Mouse (Mus musculus) forebrain, embryonic 13.5 days (tissue): ENCODE measurements around the gene Actl9. TPM values are rescaled to one million over a fixed set of nuclear protein-coding genes. Genes with fewer than 3 reads are reported as not detected.
A peak's percentile ranks its signal among the peaks of the same experiment; 100 is the strongest.

ENCODE experiments used
- ATAC-seq: fragments of 200-750 bp; cut with Nextera tagmentation; 2 replicates; pipeline ENCODE4 v1.8.0; 2017
- H3K27ac ChIP-seq: fragments of 300-500 bp; sonication (generic); 2 replicates; pipeline ENCODE4 v1.5.1; 2015; ENCODE audit warnings: inconsistent platforms, mild to moderate bottlenecking, moderate library complexity
- H3K27me3 ChIP-seq: fragments of 300-500 bp; sonication (generic); 2 replicates; pipeline ENCODE4 v1.6.1; 2015; ENCODE audit warnings: mild to moderate bottlenecking, inconsistent platforms
- H3K36me3 ChIP-seq: fragments of 300-500 bp; sonication (generic); 2 replicates; pipeline ENCODE4 v1.6.1; 2015; ENCODE audit warnings: mild to moderate bottlenecking, inconsistent platforms; ENCODE audit not compliant: poor library complexity, severe bottlenecking
- H3K4me1 ChIP-seq: fragments of 300-500 bp; sonication (generic); 2 replicates; pipeline ENCODE4 v1.6.1; 2015; ENCODE audit warnings: inconsistent platforms
- H3K4me2 ChIP-seq: fragments of 300-500 bp; sonication (generic); 2 replicates; pipeline ENCODE4 v1.6.1; 2015; ENCODE audit warnings: inconsistent platforms, mild to moderate bottlenecking, moderate library complexity
- H3K4me3 ChIP-seq: fragments of 300-500 bp; sonication (generic); 2 replicates; pipeline ENCODE4 v1.5.1; 2015; ENCODE audit warnings: mild to moderate bottlenecking, inconsistent platforms
- H3K9ac ChIP-seq: fragments of 300-500 bp; sonication (generic); 2 replicates; pipeline ENCODE4 v1.6.1; 2015; ENCODE audit warnings: mild to moderate bottlenecking, inconsistent platforms
- H3K9me3 ChIP-seq: fragments of 300-500 bp; sonication (generic); replicated peaks from 2 replicates; pipeline ENCODE4 v1.6.1; 2016; ENCODE audit warnings: inconsistent platforms
- WGBS: fragments of 180-500 bp; shearing (Covaris S2); methylation state at CpG from one replicate; pipeline ENCODE4 v1.1.7; 2015; 5-methylcytosine and 5-hydroxymethylcytosine counted together
- polyA plus RNA-seq: library from polyadenylated mRNA; unstranded; fragments of >200 nt; fragmentation: Nextera tagmentation; extraction: Ambion mirVana; gene quantifications from 2 replicates; pipeline ENCODE4 v1.2.1, GENCODE M21; 2015

Actl9 gene
- not detected in 2 replicates for polyA plus RNA-seq

DNA sequence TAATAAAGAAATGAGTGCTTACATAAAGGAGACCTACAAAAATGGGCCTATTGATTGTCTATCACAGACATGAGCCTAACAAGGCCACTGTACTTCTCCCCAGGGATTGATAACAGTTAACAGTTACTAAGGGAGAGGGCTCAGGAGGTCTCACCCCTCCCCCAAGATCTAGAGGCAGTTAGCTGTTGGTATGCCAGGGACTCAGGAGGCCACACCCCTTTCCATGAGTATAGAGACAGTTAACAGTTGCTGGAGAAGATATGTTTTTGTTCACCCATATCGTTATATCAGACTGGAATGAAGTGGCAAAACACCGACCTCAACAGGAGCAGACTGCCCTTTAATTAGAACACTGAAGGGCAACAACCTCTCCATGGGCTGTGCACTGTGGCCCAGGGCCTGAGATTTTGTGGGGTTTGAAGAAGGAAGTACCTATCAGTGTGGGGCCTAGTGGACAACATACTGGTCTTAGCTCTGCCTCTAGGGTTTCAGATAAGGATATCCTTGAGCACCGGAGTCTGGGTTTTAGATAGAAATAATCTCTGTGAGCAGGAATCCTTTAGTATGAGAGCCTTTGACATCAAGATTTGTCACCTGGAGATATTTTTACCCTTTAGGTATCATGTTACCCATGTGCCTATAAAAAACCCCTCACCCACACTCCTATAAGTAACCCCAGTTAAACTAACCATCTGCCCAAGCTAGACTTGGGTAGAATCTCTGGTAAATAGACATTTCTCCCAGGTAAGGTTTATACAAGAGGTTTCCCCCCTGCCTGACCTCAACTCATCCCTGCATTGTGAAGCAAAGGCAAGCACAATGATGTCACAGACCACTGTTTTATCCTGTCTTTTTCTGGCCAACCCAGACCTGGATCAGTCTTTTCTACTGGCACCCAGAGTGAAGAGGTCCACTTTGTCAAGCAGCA, at the start of gene Actl9:
Gene Actl9, plus strand, starts transcription at position 878 of the 928 bp plus-strand sequence.
- no peaks in the 10 kb centered on the region for H3K4me1 ChIP-seq
- H3K36me3 ChIP-seq = no peaks in the 10 kb centered on the region
- no peak within 1 kb of the TSS for H3K4me3 ChIP-seq
- H3K9ac ChIP-seq = no peak within 1 kb of the TSS
- no peak within 1 kb of the TSS for H3K4me2 ChIP-seq
- H3K9me3 ChIP-seq = no peaks in the 10 kb centered on the region
- H3K27ac ChIP-seq = no peak within 1 kb of the TSS
- 84% methylated on average over 3 of the region's 3 CpGs for WGBS
- ATAC-seq = no peak
- no peaks in the 10 kb centered on the region for H3K27me3 ChIP-seq

DNA sequence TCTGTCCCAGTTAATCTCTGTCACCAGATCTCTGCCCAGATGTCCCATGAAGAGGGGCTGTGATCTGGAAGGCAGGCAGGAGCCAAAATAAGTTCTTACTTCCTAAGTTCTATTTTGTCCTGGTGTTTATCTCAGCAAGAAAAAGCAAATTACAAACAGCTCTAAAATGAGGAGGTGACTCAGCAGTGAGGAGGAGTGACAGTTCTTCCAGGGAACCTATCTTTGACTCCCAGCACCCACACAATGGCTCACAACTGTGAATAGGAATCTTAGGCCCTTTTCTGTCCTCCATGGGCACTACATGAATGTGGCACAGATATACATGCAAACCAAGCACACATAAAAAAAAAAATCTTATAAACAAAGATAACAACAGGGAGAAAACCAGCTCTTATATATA, 47.0 kb upstream of the Actl9 start:
- no peak overlapping the region for H3K27ac ChIP-seq
- no peaks in the 10 kb centered on the region for H3K9me3 ChIP-seq
- H3K36me3 ChIP-seq = peaks cover 47% of the 10 kb centered on the region
- no peak for ATAC-seq
- no peak overlapping the region for H3K4me2 ChIP-seq
- no peaks in the 10 kb centered on the region for H3K4me1 ChIP-seq
- no peaks in the 10 kb centered on the region for H3K27me3 ChIP-seq
- no peak overlapping the region for H3K9ac ChIP-seq
- no peak overlapping the region for H3K4me3 ChIP-seq

DNA sequence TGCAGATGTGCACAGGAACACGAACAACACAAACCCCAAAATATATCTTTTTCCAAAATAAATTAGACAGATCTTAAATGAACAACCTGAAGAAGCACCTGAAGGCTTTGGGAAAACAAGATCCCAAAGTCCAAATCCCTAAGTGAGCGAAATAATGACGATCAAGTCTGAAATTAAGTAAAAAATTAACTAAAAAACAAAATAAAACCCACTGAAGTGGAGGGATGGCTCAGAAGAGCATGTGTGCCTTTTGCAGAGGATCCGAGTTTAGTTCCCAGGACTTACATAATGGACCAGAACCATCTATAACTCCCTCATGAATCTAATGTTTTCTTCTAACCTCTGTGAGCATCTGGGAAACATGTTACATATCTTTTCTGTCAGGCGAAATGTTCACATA, 40.4 kb upstream of the Actl9 start:
- WGBS = 96% methylated on average over 5 of the region's 5 CpGs
- Histone ChIP-seq H3K9me3 (no peaks in the 10 kb centered on the region), H3K27me3 (no peaks in the 10 kb centered on the region), H3K36me3 (no peaks in the 10 kb centered on the region), H3K4me2 (no peak overlapping the region), H3K4me3 (no peak overlapping the region), H3K27ac (no peak overlapping the region), H3K4me1 (peaks cover 12% of the 10 kb centered on the region), H3K9ac (no peak overlapping the region)
- ATAC-seq = no peak

DNA sequence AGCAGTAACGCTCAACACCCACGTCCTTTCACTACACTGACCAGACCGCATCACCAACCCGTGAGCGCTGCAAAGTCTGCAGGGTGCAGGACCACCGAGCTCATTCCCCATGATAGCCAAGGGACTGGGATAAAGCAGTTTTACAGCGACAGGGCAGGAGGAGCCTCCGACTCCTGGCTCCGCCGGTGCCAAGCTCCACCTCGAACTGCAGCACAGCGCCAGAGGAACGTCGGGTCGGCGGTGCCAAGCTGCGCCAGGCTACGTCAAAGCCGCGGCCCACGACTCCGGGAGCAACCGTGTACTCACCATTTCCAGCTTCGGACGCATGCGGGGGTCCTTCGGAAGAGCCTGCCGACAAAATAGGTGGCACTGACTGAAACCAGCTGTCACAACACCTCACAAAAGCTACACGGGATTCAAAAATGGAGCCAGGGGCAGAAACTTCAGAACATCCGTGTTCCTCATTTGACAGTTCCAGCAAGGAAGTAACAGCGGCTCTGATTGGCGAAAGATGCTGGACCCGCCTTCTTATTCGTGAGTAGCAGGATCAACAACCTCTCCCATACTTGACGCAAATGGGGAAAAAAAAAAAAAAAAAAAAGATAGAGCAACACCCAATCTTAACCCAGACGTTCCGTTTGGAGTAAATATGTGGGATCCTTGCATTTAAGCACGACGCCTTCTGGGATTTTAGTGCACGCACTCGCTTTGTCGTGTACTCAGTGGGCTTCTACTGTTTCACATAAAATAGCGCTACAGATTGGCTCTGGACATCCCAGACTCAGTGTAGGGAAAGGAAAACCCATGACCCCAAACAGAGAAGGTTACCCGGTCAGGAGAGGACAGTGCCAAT, 38.3 kb upstream of the Actl9 start, which contains the start of gene Zfp101:
Gene Zfp101, minus strand, starts transcription at position 460 of the 853 bp plus-strand sequence.
- H3K9ac ChIP-seq = peak within 1 kb of the TSS; percentile 74
- peak within 1 kb of the TSS; percentile 65 for H3K27ac ChIP-seq
- H3K4me2 ChIP-seq = peak within 1 kb of the TSS; percentile 74
- peak; percentile 99 for ATAC-seq
- H3K27me3 ChIP-seq = no peaks in the 10 kb centered on the region
- peak within 1 kb of the TSS; percentile 86 for H3K4me3 ChIP-seq
- no peaks in the 10 kb centered on the region for H3K36me3 ChIP-seq
- H3K9me3 ChIP-seq = no peaks in the 10 kb centered on the region
- peaks cover 12% of the 10 kb centered on the region for H3K4me1 ChIP-seq
- under 1% methylated on average over 44 of the region's 44 CpGs for WGBS

DNA sequence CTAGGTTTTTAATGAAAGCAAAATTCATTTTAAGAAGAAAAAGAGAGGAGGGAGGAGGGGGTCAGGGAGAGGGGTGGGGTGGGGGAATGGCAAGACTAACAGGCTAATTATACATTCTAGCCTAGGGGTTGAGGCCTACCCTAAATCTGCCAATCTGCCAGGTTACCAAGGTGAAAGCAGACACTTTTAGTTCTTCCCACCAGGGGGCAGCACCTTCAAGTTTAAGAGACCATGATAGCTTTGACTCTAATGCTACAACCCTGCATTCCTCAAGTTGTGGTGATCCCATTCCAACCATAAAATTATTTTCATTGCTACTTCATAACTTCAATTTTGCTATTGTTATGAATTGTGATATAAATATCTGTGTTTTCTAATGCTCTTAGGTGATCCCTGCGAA, 6.5 kb downstream of the Actl9 start:
- Histone ChIP-seq H3K27me3 (no peaks in the 10 kb centered on the region), H3K36me3 (no peaks in the 10 kb centered on the region), H3K9me3 (no peaks in the 10 kb centered on the region), H3K9ac (no peak overlapping the region), H3K4me3 (no peak overlapping the region), H3K27ac (no peak overlapping the region), H3K4me1 (no peaks in the 10 kb centered on the region), H3K4me2 (no peak overlapping the region)
- ATAC-seq = peak; percentile 50; the same call in 1 of the 2 replicates
- 68% methylated on average over 1 of the region's 1 CpGs for WGBS

DNA sequence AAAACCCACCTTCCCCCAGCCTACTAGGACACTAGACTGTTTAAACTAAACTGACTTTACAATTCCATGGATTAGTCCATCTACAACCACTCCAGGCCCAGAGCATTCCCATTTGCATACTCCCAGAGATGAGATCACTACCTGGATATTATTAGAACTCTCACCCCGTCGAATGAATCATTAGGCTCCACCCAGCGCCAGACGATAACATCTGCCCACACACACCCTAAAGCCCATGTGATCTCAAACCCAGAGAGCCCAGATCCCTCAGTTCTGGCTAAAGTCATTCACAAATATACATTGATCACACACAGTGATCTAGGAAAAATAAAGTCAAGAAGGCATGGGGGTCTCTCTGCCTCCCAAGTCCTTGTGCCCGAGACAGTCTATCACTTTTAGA, 7.2 kb downstream of the Actl9 start:
- H3K9me3 ChIP-seq = no peaks in the 10 kb centered on the region
- H3K27ac ChIP-seq = no peak overlapping the region
- H3K36me3 ChIP-seq = no peaks in the 10 kb centered on the region
- no peaks in the 10 kb centered on the region for H3K27me3 ChIP-seq
- no peak overlapping the region for H3K4me3 ChIP-seq
- no peak overlapping the region for H3K9ac ChIP-seq
- no peaks in the 10 kb centered on the region for H3K4me1 ChIP-seq
- no peak for ATAC-seq
- 78% methylated on average over 5 of the region's 5 CpGs for WGBS
- no peak overlapping the region for H3K4me2 ChIP-seq

DNA sequence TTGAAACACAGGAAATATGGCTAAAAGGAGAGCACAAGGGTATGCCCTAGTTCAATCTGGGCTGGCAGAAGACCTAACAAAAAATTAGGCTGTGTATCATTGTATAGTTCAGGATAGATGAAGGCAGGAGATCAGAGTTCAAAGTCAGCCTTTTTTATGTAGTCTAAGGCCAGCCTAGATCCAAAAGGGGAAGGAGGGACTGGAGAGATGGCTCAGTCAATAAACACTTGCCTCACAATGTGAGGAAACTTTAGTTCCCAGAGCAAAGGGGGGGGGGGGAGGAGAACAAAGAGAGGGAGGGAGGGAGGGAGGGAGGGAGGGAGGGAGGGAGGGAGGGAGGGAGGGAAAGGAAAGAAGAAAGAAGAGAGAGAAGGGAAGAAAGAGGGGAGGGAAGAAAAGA, 8.5 kb downstream of the Actl9 start:
- H3K27ac ChIP-seq = no peak overlapping the region
- no peak overlapping the region for H3K4me2 ChIP-seq
- no peaks in the 10 kb centered on the region for H3K36me3 ChIP-seq
- H3K9ac ChIP-seq = no peak overlapping the region
- H3K4me1 ChIP-seq = no peaks in the 10 kb centered on the region
- no peak for ATAC-seq
- H3K27me3 ChIP-seq = no peaks in the 10 kb centered on the region
- no peaks in the 10 kb centered on the region for H3K9me3 ChIP-seq
- no peak overlapping the region for H3K4me3 ChIP-seq

DNA sequence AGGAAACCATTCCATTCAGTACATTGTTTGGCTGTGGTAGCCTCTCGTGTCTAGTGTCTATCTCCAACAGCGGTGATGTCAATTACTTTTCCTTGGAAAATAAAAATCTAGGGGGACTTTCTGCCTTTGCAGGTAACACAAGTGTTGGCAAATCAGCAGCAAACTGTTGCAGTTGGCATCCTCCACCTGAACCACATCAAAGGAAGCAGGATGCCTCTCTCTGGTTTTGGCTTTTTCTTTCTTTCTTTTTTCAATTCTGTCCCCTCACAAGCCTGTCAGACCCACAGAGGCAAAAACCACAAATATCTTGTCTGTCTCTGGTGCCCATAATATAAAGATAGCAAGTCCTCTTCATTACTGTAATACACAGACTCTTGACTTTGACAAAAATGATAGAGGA, 23.9 kb downstream of the Actl9 start:
- no peak overlapping the region for H3K4me3 ChIP-seq
- WGBS = 92% methylated on average over 2 of the region's 2 CpGs
- H3K4me1 ChIP-seq = no peaks in the 10 kb centered on the region
- H3K9ac ChIP-seq = no peak overlapping the region
- no peak overlapping the region for H3K4me2 ChIP-seq
- H3K27ac ChIP-seq = no peak overlapping the region
- H3K9me3 ChIP-seq = no peaks in the 10 kb centered on the region
- no peaks in the 10 kb centered on the region for H3K36me3 ChIP-seq
- H3K27me3 ChIP-seq = no peaks in the 10 kb centered on the region
- ATAC-seq = no peak

DNA sequence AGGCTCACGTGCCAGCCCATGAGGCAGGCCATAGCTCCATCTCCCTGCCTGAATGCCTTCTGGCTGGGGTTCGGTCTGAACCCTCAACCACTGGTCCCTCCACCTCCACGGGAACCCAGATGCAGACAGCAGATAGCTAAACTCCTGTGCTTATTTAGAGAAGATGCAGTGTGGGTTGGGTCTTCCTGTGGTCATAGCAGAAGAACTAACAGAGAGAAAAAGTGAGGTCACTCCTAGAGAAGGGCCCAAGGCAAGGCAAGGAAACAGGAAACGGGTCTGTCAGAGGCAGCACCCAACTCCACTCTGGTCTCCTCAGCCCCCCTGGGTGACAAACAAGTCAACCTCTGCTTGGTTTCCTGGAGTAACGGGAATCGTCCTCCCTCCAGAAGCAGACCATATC, 38.5 kb downstream of the Actl9 start:
- no peak overlapping the region for H3K27ac ChIP-seq
- H3K36me3 ChIP-seq = no peaks in the 10 kb centered on the region
- H3K4me3 ChIP-seq = no peak overlapping the region
- H3K4me1 ChIP-seq = no peaks in the 10 kb centered on the region
- ATAC-seq = no peak
- H3K9me3 ChIP-seq = no peaks in the 10 kb centered on the region
- WGBS = 76% methylated on average over 6 of the region's 6 CpGs
- no peaks in the 10 kb centered on the region for H3K27me3 ChIP-seq
- no peak overlapping the region for H3K9ac ChIP-seq
- no peak overlapping the region for H3K4me2 ChIP-seq

Other genes with a start within 250 kb of the Actl9 start
- not detected in 2 replicates for gene Olfr239, start 241.6 kb upstream of the Actl9 start, polyA plus RNA-seq
- 0.10 TPM in 1 of 2 replicates, not detected in the other for gene Olfr1564, start 211.2 kb upstream of the Actl9 start, polyA plus RNA-seq
- gene Zfp955a, start 177.8 kb upstream of the Actl9 start, polyA plus RNA-seq = 20.1 and 23.0 TPM in 2 replicates
- 0.04 and 0.08 TPM in 2 replicates for gene Olfr63, start 168.2 kb upstream of the Actl9 start, polyA plus RNA-seq
- gene Zfp955b, start 143.4 kb upstream of the Actl9 start, polyA plus RNA-seq = 15.3 and 16.7 TPM in 2 replicates
- 16.5 and 19.3 TPM in 2 replicates for gene Zfp81, start 74.0 kb upstream of the Actl9 start, polyA plus RNA-seq
- gene Zfp101, start 38.3 kb upstream of the Actl9 start, polyA plus RNA-seq = 22.6 and 23.2 TPM in 2 replicates
- 36.5 and 37.3 TPM in 2 replicates for gene Adamts10, start 91.3 kb downstream of the Actl9 start, polyA plus RNA-seq
- 1.0 and 1.4 TPM in 2 replicates for gene Myo1f, start 122.8 kb downstream of the Actl9 start, polyA plus RNA-seq
- 56.5 and 62.4 TPM in 2 replicates for gene Zfp414, start 196.2 kb downstream of the Actl9 start, polyA plus RNA-seq
- 0.75 and 1.2 TPM in 2 replicates for gene Pram1, start 205.2 kb downstream of the Actl9 start, polyA plus RNA-seq